Mouse (Mus musculus) brain, embryonic 14.5 days (tissue): Measurements from ENCODE around the gene Prph2.

ENCODE experiments used
- CTCF ChIP-seq: fragments of 200-500 bp; IDR thresholded peaks from 2 replicates; pipeline ENCODE4 v1.5.1; 2012; ENCODE audit warnings: inconsistent platforms, mild to moderate bottlenecking, moderate library complexity, borderline replicate concordance; ENCODE audit not compliant: insufficient read depth, insufficient read length; ENCODE audit errors: extremely low read depth
- POLR2A ChIP-seq: fragments of 200-500 bp; IDR thresholded peaks from 2 replicates; pipeline ENCODE4 v1.6.1; 2012; ENCODE audit warnings: mild to moderate bottlenecking, inconsistent platforms, borderline replicate concordance; ENCODE audit not compliant: poor library complexity, insufficient read depth, insufficient read length, severe bottlenecking; ENCODE audit errors: extremely low read depth

DNA sequence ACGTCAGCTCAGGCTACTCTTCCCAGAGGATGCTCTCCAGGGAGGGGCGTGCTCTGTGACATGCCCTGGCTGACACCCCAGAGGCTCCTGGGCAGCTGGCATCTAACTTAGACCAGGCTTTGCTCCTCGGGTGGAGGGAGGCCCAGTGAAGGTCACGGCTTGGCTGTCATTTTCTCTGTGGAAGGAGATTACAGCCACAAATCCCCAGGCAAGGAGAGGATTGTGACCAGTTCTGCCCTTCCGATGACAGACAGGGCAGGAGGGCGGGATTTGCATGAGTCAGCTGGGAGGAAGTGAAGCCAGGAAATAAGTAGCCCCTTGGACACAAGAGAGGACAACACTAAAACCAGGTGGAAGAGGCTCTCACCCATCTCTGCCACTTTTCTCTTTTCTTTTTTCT, 2.1 kb downstream of the Prph2 start:
- TF ChIP-seq CTCF (no peak), POLR2A (no peak)
